Mouse (Mus musculus): Measurements from ENCODE around the gene Eef2k. TPM values are rescaled to one million over a fixed set of nuclear protein-coding genes. Genes with fewer than 3 reads are reported as not detected.

Gene Eef2k
- polyA plus RNA-seq, 1 experiment = 9.3 TPM

- Histone ChIP-seq H3K4me3 (ENCODE audit: low read depth, low read length) (no peak overlapping the region), H3K9ac (ENCODE audit: low read depth, poor library complexity, severe bottlenecking) (no peak overlapping the region), H3K4me1 (ENCODE audit: control insufficient read depth, insufficient read depth, low read length) (no peaks in the 10 kb centered on the region), H3K36me3 (ENCODE audit: control insufficient read depth, insufficient read depth, low read length, poor library complexity, severe bottlenecking) (no peaks in the 10 kb centered on the region), H3K27ac (ENCODE audit: insufficient read depth, low read length) (no peak overlapping the region), H3K9me3 (replicated peaks; ENCODE audit: control insufficient read depth, insufficient read depth, low read length, poor library complexity, severe bottlenecking) (no peaks in the 10 kb centered on the region), H3K27me3 (ENCODE audit: control insufficient read depth, insufficient read depth, low read length, poor library complexity, severe bottlenecking) (no peaks in the 10 kb centered on the region)
- TF ChIP-seq EP300 (IDR thresholded peaks at IDR 0.05; ENCODE audit: insufficient read depth, low read depth, low read length) = no peak
These were observed 8.2 kb upstream of the Eef2k start for GRCm38 (mm10) chr7:120834426-120834825.

- Histone ChIP-seq H3K4me3 (ENCODE audit: low read depth, low read length) (no peak overlapping the region), H3K27me3 (ENCODE audit: control insufficient read depth, insufficient read depth, low read length, poor library complexity, severe bottlenecking) (no peaks in the 10 kb centered on the region), H3K9ac (ENCODE audit: low read depth, poor library complexity, severe bottlenecking) (no peak overlapping the region), H3K9me3 (replicated peaks; ENCODE audit: control insufficient read depth, insufficient read depth, low read length, poor library complexity, severe bottlenecking) (no peaks in the 10 kb centered on the region), H3K36me3 (ENCODE audit: control insufficient read depth, insufficient read depth, low read length, poor library complexity, severe bottlenecking) (no peaks in the 10 kb centered on the region), H3K27ac (ENCODE audit: insufficient read depth, low read length) (no peak overlapping the region), H3K4me1 (ENCODE audit: control insufficient read depth, insufficient read depth, low read length) (no peaks in the 10 kb centered on the region)
- TF ChIP-seq POLR2A (IDR thresholded peaks at IDR 0.05; ENCODE audit: insufficient read depth, low read length) = no peak
- TF ChIP-seq CTCF (IDR thresholded peaks at IDR 0.05; ENCODE audit: low read depth, low read length) = no peak
- TF ChIP-seq EP300 (IDR thresholded peaks at IDR 0.05; ENCODE audit: insufficient read depth, low read depth, low read length) = no peak
These were observed 7.7 kb upstream of the Eef2k start for GRCm38 (mm10) chr7:120834863-120835372.

- Histone ChIP-seq H3K4me1 (ENCODE audit: control insufficient read depth, insufficient read depth, low read length) (no peaks in the 10 kb centered on the region), H3K36me3 (ENCODE audit: control insufficient read depth, insufficient read depth, low read length, poor library complexity, severe bottlenecking) (no peaks in the 10 kb centered on the region), H3K9me3 (replicated peaks; ENCODE audit: control insufficient read depth, insufficient read depth, low read length, poor library complexity, severe bottlenecking) (no peaks in the 10 kb centered on the region), H3K9ac (ENCODE audit: low read depth, poor library complexity, severe bottlenecking) (no peak overlapping the region), H3K27me3 (ENCODE audit: control insufficient read depth, insufficient read depth, low read length, poor library complexity, severe bottlenecking) (no peaks in the 10 kb centered on the region), H3K27ac (ENCODE audit: insufficient read depth, low read length) (no peak overlapping the region), H3K4me3 (ENCODE audit: low read depth, low read length) (peak overlapping the region; percentile 90)
- TF ChIP-seq EP300 (IDR thresholded peaks at IDR 0.05; ENCODE audit: insufficient read depth, low read depth, low read length) (no peak), CTCF (IDR thresholded peaks at IDR 0.05; ENCODE audit: low read depth, low read length) (peak; percentile 91)
These were observed 6.9 kb upstream of the Eef2k start for GRCm38 (mm10) chr7:120835449-120836359.

GRCm38 (mm10) chr7:120836361-120836760 is 6.3 kb upstream of the Eef2k start:
- Histone ChIP-seq H3K27me3 (ENCODE audit: control insufficient read depth, insufficient read depth, low read length, poor library complexity, severe bottlenecking) (no peaks in the 10 kb centered on the region), H3K4me1 (ENCODE audit: control insufficient read depth, insufficient read depth, low read length) (no peaks in the 10 kb centered on the region), H3K9me3 (replicated peaks; ENCODE audit: control insufficient read depth, insufficient read depth, low read length, poor library complexity, severe bottlenecking) (no peaks in the 10 kb centered on the region), H3K9ac (ENCODE audit: low read depth, poor library complexity, severe bottlenecking) (peak overlapping the region; percentile 8; the same call in 1 of the 2 replicates), H3K4me3 (ENCODE audit: low read depth, low read length) (peak overlapping the region; percentile 31; the same call in 1 of the 2 replicates), H3K36me3 (ENCODE audit: control insufficient read depth, insufficient read depth, low read length, poor library complexity, severe bottlenecking) (no peaks in the 10 kb centered on the region), H3K27ac (ENCODE audit: insufficient read depth, low read length) (no peak overlapping the region)
- TF ChIP-seq EP300 (IDR thresholded peaks at IDR 0.05; ENCODE audit: insufficient read depth, low read depth, low read length) (no peak), POLR2A (IDR thresholded peaks at IDR 0.05; ENCODE audit: insufficient read depth, low read length) (no peak), CTCF (IDR thresholded peaks at IDR 0.05; ENCODE audit: low read depth, low read length) (no peak)

DNA sequence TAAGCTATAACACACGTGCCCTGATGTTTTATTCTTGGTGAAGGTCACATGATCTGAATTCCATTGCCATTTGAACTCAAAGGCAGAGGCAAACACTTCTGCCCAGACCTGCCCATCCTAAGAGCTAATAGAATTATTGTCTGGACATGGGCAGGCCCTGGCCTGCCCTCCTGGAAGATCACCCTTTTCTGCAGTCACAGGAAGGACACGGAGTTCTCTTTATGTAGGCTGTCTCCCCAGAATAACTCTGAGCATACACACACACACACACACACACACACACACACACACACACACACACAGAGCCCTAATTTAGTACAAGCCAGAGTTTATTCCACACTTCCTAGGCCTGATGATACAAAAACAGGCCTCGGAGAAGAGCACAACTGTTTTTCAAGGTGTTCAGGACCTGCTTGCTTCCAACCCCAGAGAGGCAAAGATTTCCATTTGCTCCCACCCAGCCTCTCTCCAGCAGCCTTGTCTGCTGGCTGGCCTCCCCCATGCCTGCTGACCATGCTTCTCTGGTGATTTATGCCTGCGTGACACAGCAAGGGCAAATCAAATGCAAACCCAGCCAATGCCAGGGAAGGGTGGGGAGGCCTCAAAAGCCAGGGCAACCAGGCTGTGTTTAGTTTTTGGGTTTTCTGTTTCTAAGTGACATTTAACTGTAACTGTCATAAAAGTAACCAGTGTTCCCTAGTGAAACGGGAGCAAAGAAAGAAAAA is 4.0 kb upstream of the Eef2k start:
- no peak for TF ChIP-seq EP300 (IDR thresholded peaks at IDR 0.05; ENCODE audit: insufficient read depth, low read depth, low read length)
- TF ChIP-seq POLR2A (IDR thresholded peaks at IDR 0.05; ENCODE audit: insufficient read depth, low read length) = no peak
- TF ChIP-seq CTCF (IDR thresholded peaks at IDR 0.05; ENCODE audit: low read depth, low read length) = no peak
- Histone ChIP-seq H3K9ac (ENCODE audit: low read depth, poor library complexity, severe bottlenecking) (no peak overlapping the region), H3K27me3 (ENCODE audit: control insufficient read depth, insufficient read depth, low read length, poor library complexity, severe bottlenecking) (no peaks in the 10 kb centered on the region), H3K4me3 (ENCODE audit: low read depth, low read length) (no peak overlapping the region), H3K36me3 (ENCODE audit: control insufficient read depth, insufficient read depth, low read length, poor library complexity, severe bottlenecking) (no peaks in the 10 kb centered on the region), H3K9me3 (replicated peaks; ENCODE audit: control insufficient read depth, insufficient read depth, low read length, poor library complexity, severe bottlenecking) (no peaks in the 10 kb centered on the region), H3K27ac (ENCODE audit: insufficient read depth, low read length) (no peak overlapping the region), H3K4me1 (ENCODE audit: control insufficient read depth, insufficient read depth, low read length) (no peaks in the 10 kb centered on the region)

GRCm38 (mm10) chr7:120839786-120840185 is 2.8 kb upstream of the Eef2k start:
- H3K27me3 ChIP-seq (ENCODE audit: control insufficient read depth, insufficient read depth, low read length, poor library complexity, severe bottlenecking) = no peaks in the 10 kb centered on the region
- TF ChIP-seq CTCF (IDR thresholded peaks at IDR 0.05; ENCODE audit: low read depth, low read length) = no peak
- no peak for TF ChIP-seq POLR2A (IDR thresholded peaks at IDR 0.05; ENCODE audit: insufficient read depth, low read length)
- TF ChIP-seq EP300 (IDR thresholded peaks at IDR 0.05; ENCODE audit: insufficient read depth, low read depth, low read length) = no peak

More at GRCm38 (mm10) chr7:120839786-120840185, 2.8 kb upstream of the Eef2k start:
- Histone ChIP-seq H3K4me3 (ENCODE audit: low read depth, low read length) (no peak overlapping the region), H3K27ac (ENCODE audit: insufficient read depth, low read length) (no peak overlapping the region), H3K9me3 (replicated peaks; ENCODE audit: control insufficient read depth, insufficient read depth, low read length, poor library complexity, severe bottlenecking) (no peaks in the 10 kb centered on the region), H3K9ac (ENCODE audit: low read depth, poor library complexity, severe bottlenecking) (no peak overlapping the region), H3K4me1 (ENCODE audit: control insufficient read depth, insufficient read depth, low read length) (no peaks in the 10 kb centered on the region), H3K36me3 (ENCODE audit: control insufficient read depth, insufficient read depth, low read length, poor library complexity, severe bottlenecking) (no peaks in the 10 kb centered on the region)
